Mouse (Mus musculus): ENCODE results near the gene Fbln7.

The Fbln7 gene

GRCm38 (mm10) chr2:128862636-128863035 lies at the start of gene Fbln7:
Fbln7 (plus strand) TSS chr2:128862981.
- DNase-seq (ENCODE audit: low read depth, low spot score), result no peak

- DNase-seq (ENCODE audit: low read depth, low spot score), result no peak
Measured at GRCm38 (mm10) chr2:128816311-128816710, 46.5 kb upstream of the Fbln7 start.

GRCm38 (mm10) chr2:128816916-128817315 lies 45.9 kb upstream of the Fbln7 start:
- DNase-seq (ENCODE audit: low read depth, low spot score), result no peak

GRCm38 (mm10) chr2:128817387-128817785 lies 45.4 kb upstream of the Fbln7 start:
- peak; percentile 59 for DNase-seq (ENCODE audit: low read depth, low spot score)

GRCm38 (mm10) chr2:128817786-128818681 lies 44.7 kb upstream of the Fbln7 start, which contains the start of gene Tmem87b:
Tmem87b (plus strand) TSS chr2:128818118.
- DNase-seq (ENCODE audit: low read depth, low spot score), result peak; percentile 90

GRCm38 (mm10) chr2:128818956-128819643 lies 43.7 kb upstream of the Fbln7 start:
- no peak for DNase-seq (ENCODE audit: low read depth, low spot score)

GRCm38 (mm10) chr2:128820631-128821030 lies 42.1 kb upstream of the Fbln7 start:
- DNase-seq (ENCODE audit: low read depth, low spot score), result no peak

- DNase-seq (ENCODE audit: low read depth, low spot score), result no peak
Measured at GRCm38 (mm10) chr2:128823893-128824292, 38.9 kb upstream of the Fbln7 start.

GRCm38 (mm10) chr2:128827787-128828186 lies 35.0 kb upstream of the Fbln7 start:
- DNase-seq (ENCODE audit: low read depth, low spot score), result no peak

GRCm38 (mm10) chr2:128832611-128833010 lies 30.2 kb upstream of the Fbln7 start:
- no peak for DNase-seq (ENCODE audit: low read depth, low spot score)

- no peak for DNase-seq (ENCODE audit: low read depth, low spot score)
Measured at GRCm38 (mm10) chr2:128833035-128833434, 29.7 kb upstream of the Fbln7 start.

- DNase-seq (ENCODE audit: low read depth, low spot score), result no peak
Measured at GRCm38 (mm10) chr2:128833435-128833834, 29.3 kb upstream of the Fbln7 start.

- DNase-seq (ENCODE audit: low read depth, low spot score), result no peak
Measured at GRCm38 (mm10) chr2:128837531-128837930, 25.2 kb upstream of the Fbln7 start.

GRCm38 (mm10) chr2:128838611-128839010 lies 24.2 kb upstream of the Fbln7 start:
- no peak for DNase-seq (ENCODE audit: low read depth, low spot score)

- no peak for DNase-seq (ENCODE audit: low read depth, low spot score)
Measured at GRCm38 (mm10) chr2:128839501-128839900, 23.3 kb upstream of the Fbln7 start.

- no peak for DNase-seq (ENCODE audit: low read depth, low spot score)
Measured at GRCm38 (mm10) chr2:128842437-128842836, 20.3 kb upstream of the Fbln7 start.

GRCm38 (mm10) chr2:128850036-128850435 lies 12.7 kb upstream of the Fbln7 start:
- DNase-seq (ENCODE audit: low read depth, low spot score), result no peak

GRCm38 (mm10) chr2:128856673-128857072 lies 6.1 kb upstream of the Fbln7 start:
- DNase-seq (ENCODE audit: low read depth, low spot score), result no peak

- DNase-seq (ENCODE audit: low read depth, low spot score), result no peak
Measured at GRCm38 (mm10) chr2:128858962-128859361, 3.8 kb upstream of the Fbln7 start.

GRCm38 (mm10) chr2:128859861-128860260 lies 2.9 kb upstream of the Fbln7 start:
- DNase-seq (ENCODE audit: low read depth, low spot score), result no peak

- peak; percentile 22 for DNase-seq (ENCODE audit: low read depth, low spot score)
Measured at GRCm38 (mm10) chr2:128863777-128864331, 1.1 kb downstream of the Fbln7 start.

GRCm38 (mm10) chr2:128865061-128865460 lies 2.3 kb downstream of the Fbln7 start:
- no peak for DNase-seq (ENCODE audit: low read depth, low spot score)

Measured in embryo, embryonic 11.5 days (tissue).